Mouse (Mus musculus) T-cell, adult 2 months (primary cell): ENCODE data around the gene Pde4a.

ENCODE experiments used
- DNase-seq: peaks from one replicate; pipeline ENCODE4 v3.0.0; 2022; ENCODE audit warnings: low spot score

Gene Pde4a

GRCm38 (mm10) chr9:21149077-21149653, 16.3 kb upstream of the Pde4a start:
- DNase-seq: no peak

GRCm38 (mm10) chr9:21149654-21150419, 15.7 kb upstream of the Pde4a start, which contains the start of gene Cdc37:
Gene Cdc37, minus strand, starts transcription at chr9:21149982.
- peak; percentile 88 for DNase-seq

GRCm38 (mm10) chr9:21152715-21153114, 12.8 kb upstream of the Pde4a start:
- peak; percentile 39 for DNase-seq

GRCm38 (mm10) chr9:21153331-21153730, 12.2 kb upstream of the Pde4a start:
- no peak for DNase-seq

GRCm38 (mm10) chr9:21153833-21154232, 11.7 kb upstream of the Pde4a start:
- no peak for DNase-seq

- no peak for DNase-seq
Observed at GRCm38 (mm10) chr9:21154787-21155186, 10.7 kb upstream of the Pde4a start.

- peak; percentile 97 for DNase-seq
Observed at GRCm38 (mm10) chr9:21161209-21161909, 4.2 kb upstream of the Pde4a start.

- DNase-seq: no peak
Observed at GRCm38 (mm10) chr9:21163086-21164050, 2.1 kb upstream of the Pde4a start.

- peak; percentile 25 for DNase-seq
Observed at GRCm38 (mm10) chr9:21164072-21164471, 1.4 kb upstream of the Pde4a start.

- DNase-seq: peak; percentile 52
Observed at GRCm38 (mm10) chr9:21165952-21166451, 488 bp downstream of the Pde4a start.

- DNase-seq: no peak
Observed at GRCm38 (mm10) chr9:21166516-21166915, 1.0 kb downstream of the Pde4a start.

GRCm38 (mm10) chr9:21167140-21168097, 1.9 kb downstream of the Pde4a start:
- peak; percentile 42 for DNase-seq

GRCm38 (mm10) chr9:21168161-21169123, 2.9 kb downstream of the Pde4a start:
- DNase-seq: peak; percentile 68

- no peak for DNase-seq
Observed at GRCm38 (mm10) chr9:21169157-21169556, 3.6 kb downstream of the Pde4a start.

GRCm38 (mm10) chr9:21172364-21172763, 6.8 kb downstream of the Pde4a start:
- peak; percentile 75 for DNase-seq

- DNase-seq: no peak
Observed at GRCm38 (mm10) chr9:21180402-21180801, 14.9 kb downstream of the Pde4a start.

- no peak for DNase-seq
Observed at GRCm38 (mm10) chr9:21180841-21181240, 15.3 kb downstream of the Pde4a start.

GRCm38 (mm10) chr9:21181421-21182220, 16.1 kb downstream of the Pde4a start:
- DNase-seq: no peak
